Mouse (Mus musculus) cerebellum, adult 2 months (tissue): ENCODE measurements at regions not wholly inside any gene's neighbourhood (a gene's known extent, or its start where the extent isn't known, plus 50 kb on each side); places are given as distances from the start of the nearest gene placed in this dataset.

Source experiments
- CTCF ChIP-seq: fragments of 200-500 bp; IDR thresholded peaks from 2 replicates; pipeline ENCODE4 v1.5.1; 2011; ENCODE audit warnings: low read depth, mild to moderate bottlenecking, control low read depth, low read length, moderate library complexity, borderline replicate concordance; ENCODE audit not compliant: insufficient read depth
- POLR2A ChIP-seq: fragments of 200-500 bp; IDR thresholded peaks from 2 replicates; pipeline ENCODE4 v1.6.1; 2011; ENCODE audit warnings: low read length, control low read depth, borderline replicate concordance; ENCODE audit not compliant: insufficient read depth

DNA sequence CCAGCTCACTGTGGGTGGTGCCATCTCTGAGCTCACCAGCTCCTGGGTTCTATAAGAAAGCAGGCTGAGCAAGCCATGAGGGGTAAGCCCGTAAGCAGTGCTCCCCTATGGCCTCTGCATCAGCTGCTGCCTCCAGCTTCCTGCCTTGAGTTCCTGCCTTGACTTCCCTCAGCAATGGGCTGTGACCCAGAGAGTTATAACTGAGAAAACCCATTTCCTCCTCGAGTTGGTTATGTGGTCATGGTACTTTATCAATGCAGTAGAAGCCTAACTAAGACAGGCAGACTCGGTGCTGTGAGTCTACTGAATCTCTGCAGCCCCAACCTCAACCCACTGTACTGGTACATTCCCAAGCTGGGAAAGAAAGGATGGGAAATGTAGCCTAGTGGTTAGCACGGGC is 162.2 kb upstream of the Ubl3 start:
- no peak for TF ChIP-seq POLR2A
- TF ChIP-seq CTCF, result no peak
